Mouse (Mus musculus) megakaryocyte-erythroid progenitor cell, adult 5-6 weeks (primary cell): Measurements from ENCODE around the gene Kdm5b. TPM values are rescaled to one million over a fixed set of nuclear protein-coding genes. Genes with fewer than 3 reads are reported as not detected.
"Not testable (repeated sequence)": the region's sequence is repeated elsewhere in the genome, so short reads cannot be mapped to it uniquely, and the experiment has no call there.

ENCODE experiments used
- ATAC-seq: replicated peaks from 2 replicates; pipeline ENCODE4 v1.8.0; 2016; ENCODE audit warnings: mild to moderate bottlenecking, inconsistent platforms; ENCODE audit not compliant: severe bottlenecking, poor library complexity, low FRiP score, low TSS enrichment
- total RNA-seq, 2 experiments: library from RNA; stranded (forward) in 1 of 2; stranded (reverse) in 1 of 2; fragments of 200-1000, 215-1000 nt in 1 of 2; fragments of >200 nt in 1 of 2; fragmentation: Nextera tagmentation in 1 of 2; gene quantifications; 2 replicates each; pipeline ENCODE4 v1.2.3; 2014 to 2017

The Kdm5b gene
- total RNA-seq (2014; fragmentation: Nextera tagmentation) (35.0 and 42.7 TPM in 2 replicates), total RNA-seq (2017) (25.5 and 41.3 TPM in 2 replicates)

GRCm38 (mm10) chr1:134559976-134560375, at the start of gene Kdm5b:
Gene Kdm5b (plus strand): TSS chr1:134560171.
- 0 out of 2 replicates have a peak, but pooled peaks have one; percentile 16 for ATAC-seq

- no peak for ATAC-seq
Measured at GRCm38 (mm10) chr1:134512183-134512582, 47.8 kb upstream of the Kdm5b start.

DNA sequence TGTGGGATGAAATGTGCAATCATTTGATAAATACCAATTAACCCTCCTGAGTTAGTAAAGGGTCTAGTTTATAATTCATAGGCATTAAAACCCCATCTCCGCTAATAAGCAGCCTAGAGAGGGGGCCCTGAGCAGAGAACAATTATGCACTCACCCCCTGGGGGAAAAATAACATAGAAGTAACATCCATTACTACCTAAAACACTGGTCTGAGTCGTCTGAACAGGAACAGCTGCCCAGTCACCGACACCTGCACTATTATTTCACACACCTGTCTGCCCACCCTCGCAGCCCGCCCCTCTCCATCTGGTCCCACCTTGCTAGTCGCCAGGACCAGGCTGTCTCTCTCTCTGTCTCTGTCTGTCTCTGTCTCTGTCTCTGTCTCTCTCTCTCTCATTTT, 47.4 kb upstream of the Kdm5b start:
- no peak for ATAC-seq

DNA sequence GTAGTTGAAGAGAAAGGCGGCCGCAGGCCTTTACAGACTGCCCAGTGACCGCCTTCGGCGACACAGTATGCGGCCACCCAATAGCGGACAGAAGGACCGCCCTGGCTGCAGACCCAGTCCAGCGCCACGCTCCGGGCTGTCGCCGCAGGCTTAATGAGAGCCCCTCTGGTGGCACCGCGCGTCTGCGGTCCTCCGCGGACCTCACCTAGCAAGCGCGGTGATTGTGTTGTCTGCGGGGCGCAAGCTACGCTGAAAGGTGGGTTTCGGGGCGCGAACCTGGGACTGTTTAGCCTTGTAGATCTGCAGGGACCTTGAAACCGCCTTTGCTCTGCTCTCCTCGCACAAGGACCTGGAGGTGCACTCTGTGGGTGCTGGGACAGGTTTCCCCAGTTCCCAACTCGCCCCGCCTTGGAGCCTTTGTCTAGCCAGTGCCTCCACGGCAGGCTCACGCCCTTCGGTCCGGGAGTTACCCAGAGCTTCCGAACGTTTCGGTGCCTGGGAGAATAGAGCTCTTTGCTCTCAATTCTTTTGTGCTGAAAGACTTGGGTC, 46.6 kb upstream of the Kdm5b start:
- peak; percentile 76 for ATAC-seq

DNA sequence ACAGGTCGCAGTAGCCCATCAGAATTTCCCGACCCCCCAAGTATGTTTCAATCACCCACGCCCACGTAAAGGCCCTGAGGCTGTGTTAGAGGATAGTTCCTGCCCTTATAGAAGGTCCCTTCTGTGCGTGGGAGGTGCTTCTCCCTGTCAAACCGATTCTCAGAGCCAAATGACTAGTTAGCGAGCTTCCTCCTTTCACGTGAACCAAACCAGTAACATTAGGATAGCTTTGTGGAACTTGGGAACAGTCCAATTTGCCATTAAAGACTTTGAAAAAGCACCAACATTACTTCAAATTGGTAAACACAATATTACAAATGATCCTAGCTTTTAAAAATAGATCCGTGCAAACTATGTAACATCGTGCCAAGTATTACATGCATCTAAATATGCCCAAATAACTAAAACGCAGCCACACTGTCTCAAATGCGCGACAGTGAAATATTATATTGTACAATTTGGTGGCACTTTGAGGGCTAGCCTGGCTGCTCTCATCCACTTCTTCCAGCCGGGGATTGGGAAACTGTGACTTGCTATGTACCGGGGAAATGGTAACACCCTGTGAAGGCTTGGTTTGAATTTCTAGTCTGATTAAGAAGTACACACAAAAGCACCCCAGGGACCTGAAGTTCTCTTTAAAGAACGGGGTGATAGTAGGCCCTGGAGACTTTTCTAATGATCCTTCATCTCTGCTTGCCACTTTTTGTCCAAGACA, 45.9 kb upstream of the Kdm5b start:
- peak; percentile 9; the same call in 1 of the 2 replicates for ATAC-seq

- ATAC-seq = no peak
Measured at GRCm38 (mm10) chr1:134515891-134516290, 44.1 kb upstream of the Kdm5b start.

- ATAC-seq = no peak
Measured at GRCm38 (mm10) chr1:134516491-134517198, 43.3 kb upstream of the Kdm5b start.

GRCm38 (mm10) chr1:134517841-134518240, 42.1 kb upstream of the Kdm5b start:
- ATAC-seq = not testable (repeated sequence)

DNA sequence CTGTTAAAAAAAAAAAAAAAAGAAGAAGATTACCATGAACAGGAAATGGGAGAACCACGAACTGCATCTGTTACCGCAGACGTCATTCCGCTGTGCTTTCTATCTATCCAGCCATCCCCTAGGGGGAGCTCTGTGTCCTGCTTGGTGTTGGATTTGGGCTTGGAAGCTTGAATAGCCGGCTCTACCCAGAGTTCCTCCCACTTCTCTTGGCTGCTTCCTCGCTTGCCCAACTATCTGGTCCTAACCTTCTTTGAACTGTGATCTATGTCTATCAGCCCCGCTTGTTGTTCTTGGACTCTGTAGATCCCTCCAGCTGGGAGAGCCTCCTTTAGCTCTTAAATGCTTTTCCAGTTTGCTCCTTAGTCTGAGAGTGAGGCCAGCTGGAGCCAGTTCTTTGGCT, 41.3 kb upstream of the Kdm5b start:
- peak; percentile 81 for ATAC-seq

DNA sequence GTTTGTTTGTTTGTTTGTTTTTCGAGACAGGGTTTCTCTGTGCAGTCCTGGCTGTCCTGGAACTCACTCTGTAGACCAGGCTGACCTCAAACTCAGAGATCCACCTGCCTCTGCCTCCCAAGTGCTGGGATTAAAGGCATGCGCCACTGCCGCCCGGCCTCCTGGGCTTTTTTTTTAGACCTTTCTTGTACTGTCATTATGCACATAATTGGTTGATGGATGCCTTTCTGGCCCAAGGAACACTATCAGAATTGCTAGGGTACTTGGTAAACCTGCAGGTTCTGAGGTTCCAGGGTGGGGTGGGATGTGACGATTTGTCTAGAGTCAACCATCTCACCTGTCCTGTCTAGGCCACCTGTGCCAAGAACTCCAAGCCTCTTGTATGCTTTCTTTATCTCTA, 40.8 kb upstream of the Kdm5b start:
- ATAC-seq = not testable (repeated sequence)

- no peak for ATAC-seq
Measured at GRCm38 (mm10) chr1:134520001-134520721, 39.8 kb upstream of the Kdm5b start.

DNA sequence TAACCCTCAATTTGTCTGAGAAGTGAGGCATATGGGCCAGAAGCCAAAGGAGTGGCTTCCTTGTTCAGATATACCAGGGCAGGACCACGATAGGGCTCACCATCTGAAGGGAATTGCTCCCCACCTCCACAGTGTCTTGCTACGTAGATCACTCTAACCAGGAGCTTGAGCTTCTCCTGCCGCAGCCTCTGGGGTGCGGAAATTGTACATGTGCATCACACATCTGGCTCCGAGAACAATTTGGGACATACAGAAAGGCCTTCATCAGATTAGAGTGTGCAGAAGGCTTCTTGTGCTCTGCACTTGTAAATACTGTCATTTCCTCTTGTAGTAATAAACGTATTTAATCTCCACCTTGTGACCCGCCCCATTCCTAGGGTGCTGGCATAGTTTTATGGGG, 38.8 kb upstream of the Kdm5b start:
- peak; percentile 73 for ATAC-seq

- ATAC-seq = no peak
Measured at GRCm38 (mm10) chr1:134522325-134522724, 37.6 kb upstream of the Kdm5b start.

- no peak for ATAC-seq
Measured at GRCm38 (mm10) chr1:134524424-134524823, 35.5 kb upstream of the Kdm5b start.

DNA sequence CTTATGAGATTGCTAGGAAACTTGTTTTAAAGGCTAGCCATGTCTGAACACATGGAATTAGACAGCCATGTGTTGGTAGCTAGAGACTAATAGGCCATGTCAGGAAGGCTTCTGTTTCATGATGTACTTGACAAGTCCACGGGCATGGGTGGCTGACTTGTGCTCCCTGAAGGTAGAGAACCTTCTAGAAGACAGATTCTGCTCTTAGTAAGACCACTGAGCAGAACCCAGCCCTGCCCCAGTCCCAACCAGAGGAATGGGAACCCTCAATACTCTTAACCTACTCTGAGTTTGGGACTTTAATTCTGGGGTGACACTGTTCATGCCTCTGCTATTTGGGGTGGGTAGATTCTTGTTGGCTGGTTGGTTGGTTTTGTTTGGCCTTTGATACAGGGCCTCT, 35.0 kb upstream of the Kdm5b start:
- no peak for ATAC-seq

DNA sequence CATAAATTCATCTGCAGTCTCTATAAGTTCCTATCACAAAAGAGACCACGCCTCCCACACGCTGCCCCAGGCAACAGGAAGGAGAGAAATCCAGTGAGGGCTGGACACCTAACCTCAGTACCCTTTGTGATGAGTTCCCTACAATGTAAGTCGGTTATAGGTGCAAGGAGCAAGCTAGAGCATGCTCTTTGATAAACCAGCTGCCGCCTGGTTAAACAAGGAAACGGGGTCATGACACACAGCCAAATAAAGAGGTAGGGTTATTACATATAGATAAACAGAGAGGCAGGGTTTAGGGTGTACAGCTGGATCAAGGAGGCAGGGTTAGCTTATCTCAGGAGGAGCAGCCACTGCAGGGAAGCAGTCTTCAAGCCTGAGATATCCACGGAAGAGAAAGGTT, 33.2 kb upstream of the Kdm5b start:
- ATAC-seq = peak; percentile 98

DNA sequence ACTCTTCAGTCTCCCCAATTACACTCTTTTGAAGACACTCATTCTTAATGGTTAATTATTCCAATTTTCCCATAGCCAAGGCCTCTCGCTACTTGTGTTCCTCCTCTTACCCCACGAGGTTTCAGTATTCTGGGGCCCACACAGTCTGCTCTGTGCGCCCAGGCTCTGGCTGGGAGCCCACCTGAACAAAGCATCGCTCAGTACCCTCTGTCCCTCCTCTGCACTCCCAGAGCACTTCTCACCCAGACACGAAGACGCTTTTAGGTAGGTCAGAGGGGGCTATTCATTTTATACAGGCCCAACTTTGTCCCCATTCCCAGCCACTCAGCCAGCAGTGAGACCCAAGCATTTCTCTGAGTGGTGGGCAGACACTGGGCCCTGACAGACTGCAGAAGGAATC, 29.4 kb upstream of the Kdm5b start:
- ATAC-seq = no peak

DNA sequence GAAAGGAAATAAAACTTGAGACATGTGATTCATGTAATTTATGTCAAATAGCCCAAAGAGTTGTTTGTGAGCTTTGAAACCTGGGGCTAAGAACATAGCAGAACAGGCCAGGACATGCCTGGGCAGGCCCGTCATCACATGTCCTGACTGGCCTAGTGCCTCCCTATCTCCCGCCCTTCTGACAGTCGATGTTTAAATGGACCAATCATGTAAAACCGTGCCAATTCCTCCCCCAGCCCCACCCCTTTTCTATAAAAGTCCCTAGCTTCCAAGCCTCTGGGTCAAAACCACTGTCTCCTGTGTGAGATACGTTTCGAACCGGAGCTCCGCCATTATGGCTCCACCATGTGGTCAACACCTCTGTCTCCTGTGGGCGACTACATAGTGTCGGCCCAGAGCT, 26.3 kb upstream of the Kdm5b start:
- ATAC-seq = not testable (repeated sequence)

GRCm38 (mm10) chr1:134535054-134535453, 24.9 kb upstream of the Kdm5b start:
- no peak for ATAC-seq

DNA sequence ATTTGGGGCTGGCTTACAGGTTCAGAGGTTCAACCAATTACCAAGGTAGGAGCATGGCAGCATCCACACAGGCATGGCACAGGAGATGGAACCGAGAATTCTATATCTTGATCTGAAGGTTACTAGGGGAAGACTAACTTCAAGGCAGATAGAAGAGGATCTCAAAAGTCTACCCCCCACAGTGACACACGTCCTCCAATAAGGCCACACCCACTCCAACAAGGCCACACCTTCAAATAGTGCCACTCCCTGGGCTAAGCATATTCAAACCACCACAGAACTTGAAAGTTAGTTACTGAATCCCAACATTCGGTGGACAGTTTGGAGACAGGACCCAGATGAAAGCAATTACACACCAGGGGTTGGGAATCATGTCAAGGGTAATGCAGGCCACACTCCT, 24.5 kb upstream of the Kdm5b start:
- no peak for ATAC-seq
